Mouse (Mus musculus) spleen, postnatal 14 days (tissue): ENCODE results near the gene Hspa12a.

ENCODE experiments used
- DNase-seq, 2 experiments: peaks; one replicate each; pipeline ENCODE4 v3.0.0; 2021 to 2022; ENCODE audit warnings: low spot score in 2 of 2

Hspa12a gene

DNA sequence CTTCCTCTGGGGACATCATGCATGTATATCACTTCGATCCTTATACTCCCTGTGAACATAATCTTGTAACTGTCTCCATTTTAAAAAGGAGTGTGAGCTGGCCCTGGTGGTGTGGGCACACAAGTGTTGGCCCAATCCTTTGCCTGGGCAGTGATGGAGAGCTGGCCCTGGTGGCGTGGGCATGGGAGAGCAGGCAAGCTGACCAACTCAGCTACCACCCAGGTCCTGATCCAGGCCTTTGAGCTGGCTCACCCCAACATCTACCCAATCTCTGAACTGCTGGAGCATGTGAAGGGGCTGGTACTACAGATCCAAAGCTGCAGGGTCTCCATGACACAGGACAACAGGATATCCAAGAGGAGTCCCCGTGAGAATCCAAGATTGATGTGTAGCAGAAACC lies 120.2 kb downstream of the Hspa12a start:
- DNase-seq: no peak

DNA sequence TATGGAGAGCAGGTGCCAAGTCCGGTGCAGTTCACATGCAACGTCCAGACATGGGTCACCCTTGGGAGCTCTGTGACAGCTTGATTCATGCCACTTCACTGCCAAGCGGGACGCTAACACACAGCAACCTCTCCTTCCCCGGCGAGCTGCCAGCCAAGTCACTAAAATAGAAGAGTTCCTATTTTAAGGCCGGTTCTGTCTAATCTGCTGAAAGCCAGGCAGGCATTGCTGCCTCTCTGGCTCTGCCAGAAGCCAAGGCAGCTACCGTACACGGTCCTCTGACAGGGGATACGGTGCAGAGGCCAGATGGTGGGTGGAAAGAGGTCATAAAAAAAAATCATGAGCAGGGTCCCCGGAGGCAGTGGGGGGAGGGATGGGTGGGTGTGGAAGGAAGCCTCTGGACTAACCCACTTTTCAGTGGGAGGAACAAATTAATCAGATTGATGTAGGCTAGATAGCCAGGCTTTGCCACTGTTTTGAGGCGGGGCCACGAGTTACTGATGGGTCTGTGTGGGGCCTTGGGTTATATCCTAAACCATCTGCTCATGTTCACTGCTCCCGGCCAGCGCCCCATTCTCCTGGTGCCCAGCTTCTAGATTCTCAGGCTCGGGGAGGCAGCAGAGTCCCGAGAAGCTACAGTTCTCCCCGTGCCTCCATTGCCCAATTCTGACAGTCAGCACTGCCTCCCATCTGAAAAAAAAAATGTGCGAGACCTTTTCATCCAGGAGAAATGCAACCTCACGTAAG lies 120.8 kb downstream of the Hspa12a start:
- DNase-seq: no peak

DNA sequence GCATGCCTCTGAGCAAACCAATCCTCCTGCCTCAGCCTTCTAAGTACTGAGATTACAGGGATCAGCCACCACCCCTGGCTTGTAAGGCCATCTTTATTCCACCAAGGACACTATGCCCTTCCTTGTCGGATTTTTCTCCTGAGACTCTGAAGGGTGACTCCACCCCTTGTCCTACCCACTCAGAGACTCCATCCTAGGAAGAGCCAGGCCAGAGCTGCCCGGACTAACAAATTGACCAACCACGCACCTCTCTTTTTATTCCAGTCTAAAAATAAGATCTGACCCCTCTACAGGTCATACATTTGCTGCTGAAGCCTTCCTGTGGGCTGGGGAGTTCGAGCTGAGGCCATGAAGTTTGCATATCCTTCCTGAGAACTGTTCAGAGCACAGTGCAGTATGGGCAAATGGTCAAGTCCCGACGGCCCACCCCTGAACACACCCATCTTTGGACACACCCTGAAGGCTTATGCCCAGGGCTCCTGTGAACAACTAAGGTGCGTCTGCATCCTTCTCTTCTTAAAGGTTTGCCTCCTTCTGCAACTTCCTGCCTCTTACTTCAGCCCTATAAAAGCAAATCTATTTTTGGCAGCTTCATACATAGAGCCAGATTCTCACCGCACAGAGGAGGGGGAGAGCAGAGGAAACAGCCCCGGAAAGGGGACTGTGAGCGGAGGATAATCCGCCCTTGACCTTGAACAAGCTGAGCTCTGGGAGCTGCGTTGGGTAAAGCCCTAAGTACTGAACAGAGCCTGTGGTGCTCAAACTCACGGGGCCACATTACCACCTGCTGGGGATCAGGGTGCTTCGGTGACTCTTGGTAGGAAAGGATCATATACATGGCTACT lies 124.7 kb downstream of the Hspa12a start:
- no peak for DNase-seq

DNA sequence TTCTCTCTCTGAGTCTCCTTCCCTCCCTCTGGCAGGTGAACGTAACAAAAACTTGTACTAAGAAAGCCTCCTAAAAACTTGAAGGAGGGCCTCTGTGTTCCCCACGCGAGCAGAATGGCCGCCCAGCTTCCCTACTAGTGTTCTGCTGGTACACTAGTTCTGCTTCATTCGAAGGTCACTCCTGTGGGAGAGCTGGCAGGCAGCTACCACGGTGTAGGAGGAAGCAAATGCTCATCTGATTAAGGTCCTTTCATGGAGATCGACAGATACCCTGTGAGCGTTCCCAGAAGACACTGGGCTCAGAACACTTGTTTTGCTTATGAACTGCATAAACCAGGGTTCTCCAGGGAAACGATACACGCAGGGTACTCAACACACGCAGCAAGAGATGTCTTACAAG lies 126.1 kb downstream of the Hspa12a start:
- DNase-seq: no peak

DNA sequence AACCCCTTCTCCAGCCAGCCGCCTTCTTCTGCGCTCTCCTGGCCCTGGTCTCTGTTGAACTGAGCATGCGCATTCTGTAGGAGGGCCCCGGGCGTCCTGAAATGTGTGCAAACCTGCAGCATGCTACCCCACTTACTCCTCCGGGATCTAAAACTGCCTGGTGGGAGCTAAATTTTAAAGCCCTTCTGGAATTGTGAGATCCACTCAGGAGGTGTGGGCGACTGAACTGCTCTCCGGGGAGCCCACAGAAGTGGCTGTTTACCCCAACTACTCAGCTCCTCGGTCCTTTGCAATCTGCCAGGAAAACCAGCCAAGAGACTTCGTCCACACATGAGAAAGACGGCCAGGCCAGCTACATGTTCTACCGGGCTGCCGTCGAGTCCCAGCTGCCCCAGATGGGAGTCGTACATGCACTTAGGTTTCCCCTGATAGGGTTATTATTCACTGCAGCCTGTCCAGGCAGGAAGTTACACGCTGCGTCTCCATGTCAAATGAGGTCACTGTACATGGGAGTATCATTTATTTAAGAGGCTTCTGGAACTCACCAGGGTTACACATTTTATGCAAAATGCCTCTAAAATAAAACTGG lies 126.9 kb downstream of the Hspa12a start:
- no peak for DNase-seq

DNA sequence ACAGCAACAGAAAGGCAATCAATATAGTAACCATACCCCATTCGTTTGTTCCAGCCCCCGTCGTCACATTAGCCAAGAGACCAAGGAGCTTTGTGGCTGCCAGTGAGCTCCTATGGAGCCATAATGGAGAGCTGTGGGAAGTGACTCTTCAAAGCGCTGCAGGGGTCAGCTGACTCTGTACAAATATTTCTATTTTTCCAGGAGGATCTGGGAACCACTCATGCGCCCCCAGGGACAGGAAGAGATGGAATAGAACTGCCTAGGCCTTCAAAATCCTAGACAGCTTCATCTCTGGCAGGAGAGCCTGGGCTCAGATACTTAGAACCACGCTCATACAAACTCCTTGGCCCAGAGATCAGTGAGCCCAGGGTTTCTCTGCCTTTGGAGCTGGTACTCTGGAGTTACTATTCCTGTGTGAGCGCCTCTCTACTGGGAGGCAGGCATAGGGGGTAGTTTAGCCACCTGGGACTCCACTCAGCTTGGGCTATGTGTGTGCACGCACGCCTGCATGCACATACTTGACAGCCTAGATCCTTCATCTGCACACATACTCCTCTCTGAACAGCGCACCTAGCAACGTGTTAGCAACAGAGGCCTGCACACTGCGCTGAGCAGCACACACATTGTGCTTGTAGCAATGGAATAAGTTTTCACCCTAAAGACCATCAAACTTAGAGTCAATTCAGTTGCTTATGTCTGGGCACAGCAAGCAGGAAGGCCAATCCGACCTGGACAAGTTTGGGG lies 128.1 kb downstream of the Hspa12a start:
- DNase-seq: no peak

DNA sequence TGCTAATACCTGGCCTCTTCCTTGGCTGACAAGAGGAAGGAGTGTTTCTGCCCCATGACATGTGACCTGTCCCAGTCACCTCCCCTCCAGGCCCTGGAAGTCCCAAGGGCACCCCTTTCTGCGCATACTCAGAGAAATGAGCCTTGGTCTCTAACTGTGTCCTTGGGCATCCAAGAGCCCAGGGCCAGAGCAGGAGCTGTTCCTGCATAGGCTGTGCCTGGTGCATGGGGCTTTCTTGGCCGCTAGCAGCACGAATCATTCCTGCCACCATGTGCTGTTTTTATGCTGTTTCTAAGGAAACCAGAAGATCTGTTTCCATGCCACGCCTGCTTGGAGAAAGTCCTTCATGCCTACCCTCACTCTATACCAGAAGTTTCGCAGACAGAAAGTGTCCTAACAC lies 132.9 kb downstream of the Hspa12a start:
- no peak for DNase-seq

DNA sequence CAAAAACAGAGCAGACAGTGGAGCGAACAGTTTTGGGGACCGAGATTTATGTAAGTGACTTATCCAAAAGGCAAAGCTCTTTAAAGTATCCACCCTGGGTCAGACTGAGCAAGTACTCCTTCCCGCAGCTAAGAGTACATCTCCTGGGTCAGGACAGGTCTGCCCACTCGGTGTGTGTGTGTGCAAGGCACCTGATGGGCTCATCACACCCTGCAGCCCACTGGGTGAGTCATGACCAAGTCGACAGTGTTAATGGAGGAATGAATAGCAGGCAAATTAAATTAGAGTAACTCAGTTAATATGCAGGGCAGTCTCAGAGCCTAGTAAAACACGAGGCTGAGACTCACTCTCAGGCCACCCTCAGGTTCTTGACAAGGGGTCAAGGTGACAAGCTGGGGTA lies 134.6 kb downstream of the Hspa12a start:
- no peak for DNase-seq

DNA sequence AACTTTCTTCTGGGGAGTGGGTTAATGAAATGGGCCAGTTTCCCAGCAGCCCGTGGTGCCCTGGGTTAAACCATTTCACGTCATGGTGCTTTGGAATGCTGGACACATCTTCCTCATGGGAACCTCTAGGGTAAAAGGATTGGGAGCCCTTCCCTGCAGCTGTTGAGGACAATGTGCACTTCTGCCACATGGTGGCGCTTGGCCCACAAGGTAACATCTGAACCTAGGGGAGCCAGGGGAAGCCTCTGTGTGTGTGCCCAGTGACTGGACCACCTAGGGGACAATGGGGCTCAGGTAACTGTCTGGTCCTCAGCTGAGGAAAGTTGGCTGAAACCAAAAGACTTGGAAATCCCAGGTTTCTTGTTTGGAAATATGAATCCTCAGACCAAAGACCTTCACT lies 137.1 kb downstream of the Hspa12a start:
- peak; percentile 15 to 43 for DNase-seq

DNA sequence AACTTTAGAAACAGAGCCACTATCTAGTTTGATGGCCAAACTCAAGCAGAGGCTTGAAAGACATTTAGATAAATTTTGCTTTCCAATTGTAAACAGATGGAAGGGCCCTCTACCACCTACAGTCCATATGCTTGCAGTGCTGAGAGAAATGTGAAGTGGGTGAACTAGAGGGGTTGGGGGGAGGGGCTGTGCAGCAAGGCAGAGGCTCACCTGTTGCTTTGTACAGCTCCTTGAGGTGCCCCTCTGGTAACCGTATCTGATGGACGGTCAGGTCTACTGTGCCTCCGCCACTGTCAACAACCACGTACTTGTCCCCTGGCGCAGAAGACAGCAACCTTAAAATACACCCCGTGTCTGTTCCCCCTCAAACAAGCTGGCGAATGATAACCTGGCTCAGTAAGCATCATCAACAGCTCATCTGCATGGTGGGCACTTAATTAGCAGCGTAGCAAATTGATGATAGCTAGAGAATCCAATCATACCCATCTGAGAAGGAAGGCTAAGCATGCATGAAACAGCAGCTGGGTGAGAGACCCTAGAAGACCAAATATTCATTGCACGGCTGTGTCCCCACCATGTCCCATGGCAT lies 138.2 kb downstream of the Hspa12a start:
- DNase-seq: no peak

DNA sequence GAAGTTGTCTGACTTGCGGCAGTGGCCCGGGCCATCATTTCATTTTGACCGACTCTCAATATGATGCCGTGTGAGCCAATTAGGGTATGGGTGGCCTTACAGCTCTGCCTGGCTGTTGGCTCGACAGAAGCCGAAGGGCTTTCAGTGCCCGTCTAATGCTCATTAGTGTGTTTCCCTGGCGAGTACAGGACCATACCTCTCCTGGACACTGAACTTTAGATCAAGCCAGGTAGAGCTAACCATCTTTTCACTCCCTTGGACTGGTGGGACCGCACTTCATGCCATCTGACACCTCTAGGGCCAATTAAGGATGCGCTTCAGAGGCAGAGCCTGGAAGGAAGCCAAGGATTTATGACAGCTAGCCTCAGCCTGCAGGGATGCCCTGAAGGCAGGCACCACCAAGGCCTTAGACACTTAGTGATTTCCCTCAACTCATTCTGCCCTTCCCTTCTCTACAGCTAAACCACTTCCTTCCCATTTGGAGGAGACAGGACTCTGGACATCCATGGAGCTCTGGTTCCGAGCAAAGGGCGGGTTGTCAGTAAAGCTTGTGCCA lies 148.3 kb downstream of the Hspa12a start:
- DNase-seq: no peak

DNA sequence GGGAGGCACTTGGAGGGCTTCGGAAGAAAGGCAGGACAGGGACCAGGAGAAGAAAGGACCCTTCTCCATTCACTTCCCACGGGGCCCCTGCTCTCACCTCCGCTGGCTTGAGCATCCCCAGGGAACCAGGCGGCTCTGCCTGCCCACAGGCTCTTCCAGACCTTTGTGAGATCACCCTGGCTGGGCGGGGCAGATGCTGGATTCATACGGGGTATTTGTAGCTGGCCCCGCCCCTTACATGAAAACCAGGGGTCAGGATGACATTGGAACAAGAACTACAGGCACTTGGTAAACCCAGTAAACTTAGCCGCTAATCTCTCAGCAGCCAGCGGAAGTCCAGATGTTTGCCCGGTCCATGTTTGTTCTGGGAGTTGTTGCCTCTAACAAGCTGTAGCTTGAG lies 149.2 kb downstream of the Hspa12a start, which contains the start of gene 1700019N19Rik:
1700019N19Rik (minus strand) TSS at position 178 of the 400 bp plus-strand sequence.
- DNase-seq: no peak

DNA sequence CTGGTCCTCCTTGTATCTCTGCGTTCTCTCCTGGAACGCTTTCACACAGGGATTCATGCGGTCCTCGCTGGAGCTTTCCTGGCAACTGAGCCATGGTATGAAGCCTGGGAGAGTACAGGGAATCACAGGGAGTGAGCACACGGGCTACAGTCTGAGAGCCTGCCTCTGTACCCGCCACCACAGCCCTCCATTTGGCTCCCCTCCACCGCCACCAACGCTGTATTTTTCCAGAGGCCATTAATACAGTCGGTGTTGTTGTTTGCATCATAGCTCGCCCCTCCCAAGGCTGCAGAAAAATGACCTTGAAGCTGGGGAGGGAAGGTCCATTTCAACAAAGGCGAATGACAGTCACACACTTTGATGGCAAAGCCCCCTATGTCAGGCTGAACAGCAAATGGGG lies 154.3 kb downstream of the Hspa12a start:
- DNase-seq: no peak

DNA sequence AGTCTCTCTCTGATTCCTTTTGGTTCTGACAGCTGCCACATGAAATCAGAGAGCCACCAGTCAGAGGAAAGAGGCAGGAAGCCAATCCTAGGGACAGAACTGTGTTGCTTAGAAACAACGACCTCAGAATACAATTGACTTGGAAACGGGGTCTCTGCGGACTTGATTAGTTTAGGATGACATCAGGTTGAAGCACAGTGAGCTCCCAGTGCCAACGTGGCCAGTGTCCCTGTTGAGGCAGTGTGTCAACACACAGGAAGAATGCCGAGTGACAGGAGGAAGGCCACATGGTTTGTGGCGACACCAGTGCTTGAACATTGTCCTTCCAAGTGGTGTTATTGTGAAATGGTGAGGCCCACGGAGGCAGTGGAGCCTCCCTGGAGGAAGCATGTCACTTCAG lies 159.5 kb downstream of the Hspa12a start:
- no peak for DNase-seq

DNA sequence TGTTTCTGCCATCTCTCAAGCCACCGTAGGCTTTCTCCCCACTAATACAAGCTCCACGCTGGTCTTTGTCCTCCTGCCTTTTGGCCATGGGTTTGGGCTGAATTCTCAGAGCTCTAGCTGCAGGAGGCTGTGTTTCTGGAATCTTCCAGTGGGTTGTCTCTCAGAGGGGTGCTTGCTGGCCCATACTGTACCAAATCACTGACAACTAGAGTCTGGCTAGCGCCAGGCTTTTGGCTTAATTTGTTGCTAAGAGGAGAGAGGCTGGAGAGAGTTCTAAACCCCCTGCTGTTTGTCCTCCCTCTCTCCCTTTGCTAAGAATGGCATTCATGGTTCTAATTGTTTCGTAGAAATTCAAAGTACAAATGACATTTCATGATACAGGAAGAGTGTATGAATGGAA lies 161.9 kb downstream of the Hspa12a start:
- no peak for DNase-seq

DNA sequence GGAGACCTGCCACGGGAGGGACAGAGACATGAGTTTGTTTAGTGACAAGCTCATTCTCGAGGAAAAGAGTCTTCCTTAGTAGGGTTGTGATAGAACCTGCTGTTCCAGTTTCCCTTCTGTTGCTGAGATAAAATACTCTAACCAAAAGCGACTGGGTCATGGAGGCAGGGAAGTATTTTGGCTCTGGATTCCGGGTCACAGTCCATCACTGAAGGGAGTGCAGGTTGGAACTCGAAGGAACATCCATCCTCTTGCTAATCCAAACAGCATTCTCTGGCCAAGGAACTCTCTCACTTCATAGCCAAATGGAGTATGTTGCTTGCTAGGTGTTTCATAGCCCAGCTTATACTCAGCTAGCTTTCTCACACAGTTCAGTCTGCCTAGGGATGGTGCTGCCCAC lies 167.0 kb downstream of the Hspa12a start:
- DNase-seq: no peak

DNA sequence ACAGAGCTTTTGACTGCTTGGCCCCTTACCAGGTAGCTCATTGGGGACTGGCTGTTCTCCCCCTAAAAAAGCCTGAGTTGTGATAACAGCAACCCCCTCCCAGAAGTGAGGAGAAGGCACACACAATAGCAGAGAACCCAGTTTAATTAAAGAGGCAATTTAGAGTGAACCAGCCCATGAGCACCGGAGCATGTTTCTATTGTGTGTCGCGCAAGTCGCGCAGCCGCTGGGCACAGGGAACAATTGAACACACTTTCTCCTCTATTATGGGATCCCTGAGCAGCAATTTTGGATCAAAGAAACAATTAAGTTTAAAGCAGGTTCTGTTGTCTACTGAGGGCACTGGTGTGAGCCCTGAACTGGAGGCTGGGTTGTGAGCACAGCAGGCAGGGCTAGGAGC lies 176.1 kb downstream of the Hspa12a start:
- no peak for DNase-seq

DNA sequence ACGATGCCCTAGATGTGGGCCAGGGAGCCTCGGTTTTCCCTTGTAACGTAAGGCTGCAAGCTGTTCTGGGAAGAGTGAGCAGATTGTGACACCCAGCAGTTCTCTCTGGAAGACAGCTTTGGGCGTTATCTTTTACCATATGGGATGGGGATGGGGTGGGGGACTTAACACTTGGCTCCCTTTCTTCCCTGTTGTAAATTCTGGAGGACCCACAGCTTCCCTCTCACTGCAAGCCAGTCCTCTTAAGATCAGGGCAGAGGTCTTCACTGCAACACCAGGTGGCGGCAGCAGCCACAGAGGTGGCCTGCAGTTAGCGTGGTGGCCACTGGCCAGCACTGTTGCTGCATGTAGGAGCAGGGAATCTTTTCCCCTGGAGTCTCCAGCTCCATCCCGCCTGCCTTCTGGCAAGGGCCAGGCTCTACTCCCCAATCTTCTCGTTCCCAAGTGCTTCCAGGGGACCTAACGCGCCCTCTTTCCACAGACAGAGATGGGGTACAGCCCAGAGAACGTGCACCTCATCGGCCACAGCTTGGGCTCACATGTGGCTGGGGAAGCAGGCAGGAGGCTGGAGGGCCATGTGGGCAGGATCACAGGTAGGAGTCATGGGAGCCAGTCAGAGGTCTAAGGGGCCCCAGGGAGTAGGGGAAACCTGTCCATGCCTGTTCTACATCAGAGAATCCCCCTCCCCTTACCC lies 180.5 kb downstream of the Hspa12a start:
- no peak for DNase-seq

DNA sequence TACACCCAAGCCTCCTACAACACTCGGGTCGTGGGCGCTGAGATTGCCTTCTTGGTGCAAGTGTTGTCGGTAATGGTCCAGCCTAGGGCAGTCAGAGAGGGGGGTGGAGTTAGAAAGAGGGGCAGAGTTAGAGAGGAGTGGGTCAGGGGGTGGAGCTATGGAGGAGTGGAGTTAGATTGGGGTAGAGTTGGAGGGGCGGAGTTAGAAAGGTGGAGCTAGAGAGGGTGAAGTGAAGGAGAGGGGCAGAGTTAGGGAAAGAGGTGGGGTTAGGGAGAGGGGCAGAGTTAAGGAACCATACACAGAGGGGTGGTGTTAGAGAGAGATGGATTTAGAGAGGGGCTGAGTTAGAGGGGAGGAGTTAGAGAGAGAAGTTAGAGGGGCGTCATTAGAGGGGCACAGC lies 181.1 kb downstream of the Hspa12a start:
- no peak for DNase-seq

DNA sequence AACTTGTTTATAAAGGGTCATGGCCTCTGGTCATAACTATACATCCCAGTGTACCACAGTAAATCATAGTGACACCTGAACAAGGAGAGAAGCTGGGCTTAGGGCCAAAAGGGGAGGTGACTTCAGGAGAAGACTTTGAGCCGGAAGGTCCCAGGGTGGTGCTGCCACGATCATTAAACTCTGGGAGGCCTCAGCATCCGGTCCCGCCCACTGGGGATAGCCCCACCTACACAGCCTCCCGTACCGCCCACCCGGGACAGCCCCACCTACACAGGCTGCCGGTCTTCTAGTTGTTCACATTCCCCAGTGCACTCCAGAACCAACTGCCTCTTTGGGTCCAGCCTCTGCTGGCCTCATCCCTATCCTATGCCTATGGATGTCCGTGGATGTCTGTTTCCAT lies 184.0 kb downstream of the Hspa12a start, which contains the start of gene Pnliprp2:
Pnliprp2 (plus strand) TSS at position 297 of the 400 bp plus-strand sequence.
- no peak for DNase-seq

DNA sequence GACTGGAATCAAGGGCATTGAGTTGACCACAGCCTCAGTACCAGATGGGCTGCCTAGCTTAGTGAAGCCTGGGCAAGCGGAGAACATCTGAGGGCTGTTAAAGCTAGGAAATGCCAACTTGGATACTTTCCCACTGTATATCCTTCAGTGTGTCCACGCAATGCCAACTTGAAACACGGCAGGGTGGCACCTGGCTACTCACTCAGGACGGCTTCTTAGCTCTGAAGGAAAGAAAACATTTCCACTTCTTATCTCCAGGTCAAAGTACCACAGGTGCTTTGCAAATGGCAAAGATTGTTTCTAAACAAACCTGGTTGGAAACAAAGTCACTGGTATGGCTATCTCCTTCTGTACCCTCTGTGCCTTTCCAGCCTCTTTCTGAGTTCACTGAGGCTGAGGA lies 184.6 kb downstream of the Hspa12a start:
- no peak for DNase-seq
